Mouse (Mus musculus) forebrain, embryonic 12.5 days (tissue): ENCODE results near the gene Rhof. TPM values are rescaled to one million over a fixed set of nuclear protein-coding genes. Genes with fewer than 3 reads are reported as not detected.
A peak's percentile ranks its signal among the peaks of the same experiment; 100 is the strongest.

ENCODE experiments used
- ATAC-seq: fragments of 200-750 bp; cut with Nextera tagmentation; 2 replicates; pipeline ENCODE4 v1.8.0; 2017; ENCODE audit warnings: moderate TSS enrichment; ENCODE audit not compliant: low FRiP score
- H3K27ac ChIP-seq: fragments of 300-500 bp; sonication (generic); 2 replicates; pipeline ENCODE4 v1.5.1; 2016; ENCODE audit warnings: mild to moderate bottlenecking
- H3K27me3 ChIP-seq: fragments of 300-500 bp; sonication (generic); 2 replicates; pipeline ENCODE4 v1.6.1; 2016; ENCODE audit warnings: mild to moderate bottlenecking
- H3K36me3 ChIP-seq: fragments of 300-500 bp; sonication (generic); replicated peaks from 2 replicates; pipeline ENCODE4 v1.6.1; 2016; ENCODE audit warnings: mild to moderate bottlenecking
- H3K4me1 ChIP-seq: fragments of 300-500 bp; sonication (generic); 2 replicates; pipeline ENCODE4 v1.6.1; 2016
- H3K4me2 ChIP-seq: fragments of 300-500 bp; sonication (generic); 2 replicates; pipeline ENCODE4 v1.6.1; 2016; ENCODE audit warnings: mild to moderate bottlenecking, moderate library complexity
- H3K4me3 ChIP-seq: fragments of 300-500 bp; sonication (generic); replicated peaks from 2 replicates; pipeline ENCODE4 v1.5.1; 2016; ENCODE audit warnings: mild to moderate bottlenecking
- H3K9ac ChIP-seq: fragments of 300-500 bp; sonication (generic); 2 replicates; pipeline ENCODE4 v1.6.1; 2016; ENCODE audit warnings: mild to moderate bottlenecking
- H3K9me3 ChIP-seq: fragments of 300-500 bp; sonication (generic); 2 replicates; pipeline ENCODE4 v1.6.1; 2016
- WGBS: fragments of 180-500 bp; shearing (Covaris S2); methylation state at CpG from one replicate; pipeline ENCODE4 v1.1.7; 2016; 5-methylcytosine and 5-hydroxymethylcytosine counted together
- polyA plus RNA-seq: library from polyadenylated mRNA; unstranded; fragments of >200 nt; fragmentation: Nextera tagmentation; extraction: Ambion mirVana; gene quantifications from 2 replicates; pipeline ENCODE4 v1.2.1, GENCODE M21; 2016

The Rhof gene
- 1.9 and 2.8 TPM in 2 replicates for polyA plus RNA-seq

- peaks cover 64% of the 10 kb centered on the region for H3K4me1 ChIP-seq
These were observed at the start of gene Rhof for GRCm38 (mm10) chr5:123132308-123133071. Gene Rhof, minus strand, starts transcription at chr5:123132692.

DNA sequence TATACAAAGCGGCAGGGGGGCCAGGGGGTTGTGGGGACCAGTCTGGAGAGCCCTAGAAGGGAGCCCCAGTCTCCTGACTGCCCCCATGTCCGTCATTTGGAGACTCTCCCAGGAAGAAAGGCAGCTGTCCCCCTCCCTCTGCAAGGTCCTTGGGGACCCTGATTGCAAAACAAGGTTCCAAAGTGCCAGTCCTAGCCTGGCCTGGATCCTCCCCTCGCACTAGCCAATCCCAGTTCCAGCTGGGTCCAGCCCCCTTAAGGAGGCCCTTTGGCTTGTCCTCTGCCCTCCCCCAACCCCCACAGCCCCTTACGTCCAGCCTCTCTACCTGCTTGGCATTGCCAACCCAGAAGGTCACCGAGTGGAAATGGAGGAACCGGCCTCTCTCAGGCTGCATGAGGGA, 49.0 kb upstream of the Rhof start:
- Histone ChIP-seq H3K4me2 (no peak overlapping the region), H3K36me3 (no peaks in the 10 kb centered on the region), H3K27ac (no peak overlapping the region), H3K9me3 (no peaks in the 10 kb centered on the region), H3K4me1 (no peaks in the 10 kb centered on the region), H3K27me3 (no peaks in the 10 kb centered on the region), H3K4me3 (no peak overlapping the region), H3K9ac (no peak overlapping the region)
- WGBS, result 80% methylated on average over 6 of the region's 6 CpGs
- no peak for ATAC-seq

More at GRCm38 (mm10) chr5:123132308-123133071, at the start of gene Rhof:
- Histone ChIP-seq H3K9ac (peak within 1 kb of the TSS; percentile 47), H3K4me2 (peak within 1 kb of the TSS; percentile 100), H3K9me3 (no peaks in the 10 kb centered on the region), H3K27ac (peak within 1 kb of the TSS; percentile 100), H3K4me3 (peak within 1 kb of the TSS; percentile 31), H3K36me3 (peaks cover 45% of the 10 kb centered on the region), H3K27me3 (peaks cover 7% of the 10 kb centered on the region; the same call in 1 of the 2 replicates)
- WGBS, result 2% methylated on average over 44 of the region's 44 CpGs
- peak; percentile 36 for ATAC-seq

DNA sequence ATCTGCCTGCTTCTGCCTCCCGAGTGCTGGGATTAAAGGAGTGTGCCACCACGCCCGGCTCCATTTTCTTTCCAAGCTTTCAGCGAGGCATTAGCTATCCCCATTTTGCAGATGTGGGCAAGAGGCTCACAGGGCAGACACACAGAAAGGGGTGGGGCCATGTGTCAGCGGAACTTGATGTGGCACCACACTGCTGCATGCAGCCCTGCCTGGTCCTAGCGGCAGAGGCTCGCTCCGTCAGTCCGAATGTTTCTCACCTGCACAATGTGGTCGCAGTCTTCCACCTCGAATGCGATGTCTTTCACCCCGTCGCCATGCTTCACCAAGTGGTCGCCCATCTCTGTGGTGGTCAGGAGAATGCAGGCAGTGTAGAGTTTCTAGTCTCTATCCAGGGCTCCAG, 47.9 kb upstream of the Rhof start:
- ATAC-seq, result no peak

GRCm38 (mm10) chr5:123178792-123179191, 46.3 kb upstream of the Rhof start:
- H3K9me3 ChIP-seq, result no peaks in the 10 kb centered on the region
- no peak overlapping the region for H3K4me2 ChIP-seq
- ATAC-seq, result no peak
- no peak overlapping the region for H3K4me3 ChIP-seq
- no peak overlapping the region for H3K27ac ChIP-seq
- 92% methylated on average over 5 of the region's 5 CpGs for WGBS
- H3K36me3 ChIP-seq, result no peaks in the 10 kb centered on the region
- H3K9ac ChIP-seq, result no peak overlapping the region
- no peaks in the 10 kb centered on the region for H3K27me3 ChIP-seq
- no peaks in the 10 kb centered on the region for H3K4me1 ChIP-seq

More for the DNA sequence above, 47.9 kb upstream of the Rhof start:
- Histone ChIP-seq H3K27ac (no peak overlapping the region), H3K36me3 (no peaks in the 10 kb centered on the region), H3K9me3 (no peaks in the 10 kb centered on the region), H3K27me3 (no peaks in the 10 kb centered on the region), H3K4me2 (no peak overlapping the region), H3K4me1 (no peaks in the 10 kb centered on the region), H3K9ac (no peak overlapping the region), H3K4me3 (no peak overlapping the region)
- WGBS, result 93% methylated on average over 15 of the region's 15 CpGs

DNA sequence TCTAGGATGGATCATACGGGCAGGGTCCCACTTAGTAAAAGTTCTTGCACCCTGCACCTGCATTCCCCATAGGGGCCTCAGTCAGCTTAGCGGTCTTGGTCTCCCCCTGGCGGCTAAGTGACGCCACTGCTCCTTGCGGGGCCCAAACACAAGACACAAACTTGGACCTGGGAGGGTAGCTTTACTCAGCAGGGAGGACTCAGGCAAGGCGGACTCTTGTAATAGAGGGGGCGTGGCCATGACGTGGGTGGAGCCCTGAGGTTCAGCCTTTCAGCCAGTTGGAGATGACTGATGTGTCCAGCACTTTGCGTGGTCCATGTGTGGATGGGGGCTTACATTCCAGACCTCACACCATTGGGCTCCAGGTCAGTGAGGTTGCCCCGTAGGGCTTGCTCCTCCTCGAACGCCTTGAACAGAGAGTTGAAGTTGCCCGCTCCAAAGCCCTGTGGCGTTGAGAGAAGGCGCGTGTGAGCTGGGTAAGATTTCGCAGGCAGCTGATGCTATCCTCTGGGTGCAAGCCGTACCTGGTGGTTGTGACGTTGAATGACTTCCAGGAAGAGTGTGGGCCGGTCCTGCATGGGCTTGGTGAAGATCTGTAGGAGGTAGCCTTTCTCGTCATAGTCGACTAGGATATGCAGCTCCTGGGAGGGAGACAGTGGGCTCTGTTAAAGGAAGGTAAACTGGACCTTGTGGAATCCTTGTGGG, 39.3 kb upstream of the Rhof start:
- peak overlapping the region; percentile 42 for H3K9ac ChIP-seq
- WGBS, result 18% methylated on average over 22 of the region's 22 CpGs
- ATAC-seq, result peak; percentile 84
- H3K27ac ChIP-seq, result no peak overlapping the region
- peaks cover 4% of the 10 kb centered on the region; the same call in 1 of the 2 replicates for H3K27me3 ChIP-seq
- H3K36me3 ChIP-seq, result peaks cover 6% of the 10 kb centered on the region
- peaks cover 7% of the 10 kb centered on the region for H3K4me1 ChIP-seq
- no peaks in the 10 kb centered on the region for H3K9me3 ChIP-seq
- H3K4me2 ChIP-seq, result peak overlapping the region; percentile 45
- H3K4me3 ChIP-seq, result peak overlapping the region; percentile 18

DNA sequence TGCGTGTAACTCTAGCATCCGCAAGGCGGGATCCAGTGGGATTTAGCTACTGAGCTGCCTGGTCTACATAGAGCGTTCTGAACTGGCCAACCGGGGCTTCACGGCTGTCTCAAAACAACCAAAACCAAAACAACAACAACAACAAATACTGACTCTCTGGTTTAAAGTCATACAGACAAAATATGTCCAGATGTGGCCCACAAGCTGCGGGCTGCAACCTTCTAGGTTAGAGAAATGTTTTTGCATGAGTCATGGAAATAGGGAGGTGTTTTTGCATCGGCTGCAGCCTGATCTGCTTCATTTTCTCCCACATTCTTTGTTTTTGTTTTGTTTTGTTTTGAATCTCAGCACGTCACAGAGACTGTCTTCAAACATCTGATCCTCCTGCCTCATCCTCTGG, 37.9 kb upstream of the Rhof start:
- Histone ChIP-seq H3K36me3 (peaks cover 20% of the 10 kb centered on the region), H3K4me2 (no peak overlapping the region), H3K27ac (no peak overlapping the region), H3K4me1 (peaks cover 7% of the 10 kb centered on the region), H3K9me3 (no peaks in the 10 kb centered on the region), H3K9ac (no peak overlapping the region), H3K4me3 (no peak overlapping the region), H3K27me3 (peaks cover 4% of the 10 kb centered on the region; the same call in 1 of the 2 replicates)
- WGBS, result 82% methylated on average over 9 of the region's 9 CpGs
- no peak for ATAC-seq

GRCm38 (mm10) chr5:123169284-123169683, 36.8 kb upstream of the Rhof start, which contains the start of gene Psmd9:
Gene Psmd9, plus strand, starts transcription at chr5:123169413.
- peaks cover 4% of the 10 kb centered on the region; the same call in 1 of the 2 replicates for H3K27me3 ChIP-seq
- H3K4me3 ChIP-seq, result no peak within 1 kb of the TSS
- no peak within 1 kb of the TSS for H3K4me2 ChIP-seq
- WGBS, result 85% methylated on average over 5 of the region's 5 CpGs
- no peak within 1 kb of the TSS for H3K27ac ChIP-seq
- peaks cover 7% of the 10 kb centered on the region for H3K4me1 ChIP-seq
- no peaks in the 10 kb centered on the region for H3K9me3 ChIP-seq
- no peak within 1 kb of the TSS for H3K9ac ChIP-seq
- no peak for ATAC-seq
- peaks cover 25% of the 10 kb centered on the region for H3K36me3 ChIP-seq

DNA sequence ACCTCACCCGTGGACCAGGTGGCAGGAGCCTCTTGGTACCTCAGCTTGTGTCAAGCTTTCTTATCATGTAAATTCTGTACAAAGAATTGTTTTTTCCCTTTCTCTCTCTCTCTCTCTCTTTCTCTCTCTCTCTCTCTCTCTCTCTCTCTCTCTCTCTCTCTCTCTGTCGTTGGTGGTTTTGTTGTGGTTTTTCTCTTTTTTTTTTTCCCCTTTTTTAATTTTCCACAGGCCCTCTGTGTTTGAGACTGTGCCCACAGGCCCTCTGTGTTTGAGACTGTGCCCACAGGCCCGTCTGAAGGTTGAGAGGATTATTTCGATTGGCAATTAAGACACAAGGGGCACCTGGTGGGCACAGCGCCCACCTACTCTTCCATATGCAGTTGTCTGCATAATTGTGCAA, 35.1 kb upstream of the Rhof start:
- 67% methylated on average over 5 of the region's 5 CpGs for WGBS
- Histone ChIP-seq H3K36me3 (peaks cover 42% of the 10 kb centered on the region), H3K4me1 (peaks cover 7% of the 10 kb centered on the region), H3K9ac (no peak overlapping the region), H3K27ac (no peak overlapping the region), H3K4me3 (no peak overlapping the region), H3K27me3 (no peaks in the 10 kb centered on the region), H3K9me3 (no peaks in the 10 kb centered on the region), H3K4me2 (no peak overlapping the region)
- ATAC-seq, result no peak

DNA sequence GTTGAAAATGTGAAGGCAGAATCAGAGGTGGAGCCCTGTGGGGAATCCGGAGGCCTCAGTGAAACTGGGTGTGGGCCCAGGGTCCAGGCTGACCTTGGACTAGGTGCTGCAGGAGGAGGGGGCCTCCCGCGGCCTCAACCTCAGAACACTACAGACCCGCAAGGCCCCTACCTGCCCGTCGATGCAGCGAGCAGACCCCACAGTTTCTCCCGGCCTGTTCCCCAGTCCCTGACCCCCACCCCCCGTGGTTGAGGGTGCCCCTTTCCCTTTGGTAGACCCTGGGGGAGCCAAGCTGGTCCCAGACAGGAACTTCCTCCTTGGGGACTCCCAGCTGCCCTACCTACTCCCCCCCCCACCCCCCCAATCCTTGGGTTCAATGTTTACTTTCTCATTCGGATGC, 33.9 kb upstream of the Rhof start:
- no peak for ATAC-seq
- Histone ChIP-seq H3K4me3 (no peak overlapping the region), H3K4me2 (no peak overlapping the region), H3K9ac (no peak overlapping the region), H3K27ac (no peak overlapping the region), H3K27me3 (no peaks in the 10 kb centered on the region), H3K9me3 (no peaks in the 10 kb centered on the region), H3K4me1 (no peaks in the 10 kb centered on the region; the same call in 1 of the 2 replicates), H3K36me3 (peaks cover 53% of the 10 kb centered on the region)
- WGBS, result 92% methylated on average over 7 of the region's 10 CpGs

DNA sequence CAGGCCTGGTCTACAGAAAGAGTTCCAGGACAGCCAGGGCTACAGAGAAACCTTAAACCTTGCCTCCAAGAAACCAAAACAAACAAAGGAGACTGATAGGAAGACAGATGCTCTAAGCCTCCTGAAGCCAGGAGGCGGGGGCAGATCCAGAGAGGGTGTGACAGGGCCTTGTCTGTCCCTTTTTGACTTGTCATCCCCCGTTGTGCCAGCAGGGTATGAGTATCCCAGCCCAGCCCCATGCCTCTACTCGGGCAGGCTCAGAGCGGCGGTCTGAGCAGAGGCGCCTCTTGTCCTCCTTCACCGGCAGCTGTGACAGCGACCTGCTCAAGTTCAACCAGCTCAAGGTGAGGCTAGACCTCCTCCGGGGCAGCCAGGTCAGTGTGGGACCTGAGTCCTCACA, 30.4 kb upstream of the Rhof start:
- 88% methylated on average over 9 of the region's 9 CpGs for WGBS
- no peaks in the 10 kb centered on the region for H3K9me3 ChIP-seq
- H3K4me3 ChIP-seq, result no peak overlapping the region
- H3K27me3 ChIP-seq, result no peaks in the 10 kb centered on the region
- peaks cover 88% of the 10 kb centered on the region for H3K36me3 ChIP-seq
- ATAC-seq, result no peak
- H3K27ac ChIP-seq, result no peak overlapping the region
- no peaks in the 10 kb centered on the region for H3K4me1 ChIP-seq
- no peak overlapping the region for H3K9ac ChIP-seq
- H3K4me2 ChIP-seq, result no peak overlapping the region

DNA sequence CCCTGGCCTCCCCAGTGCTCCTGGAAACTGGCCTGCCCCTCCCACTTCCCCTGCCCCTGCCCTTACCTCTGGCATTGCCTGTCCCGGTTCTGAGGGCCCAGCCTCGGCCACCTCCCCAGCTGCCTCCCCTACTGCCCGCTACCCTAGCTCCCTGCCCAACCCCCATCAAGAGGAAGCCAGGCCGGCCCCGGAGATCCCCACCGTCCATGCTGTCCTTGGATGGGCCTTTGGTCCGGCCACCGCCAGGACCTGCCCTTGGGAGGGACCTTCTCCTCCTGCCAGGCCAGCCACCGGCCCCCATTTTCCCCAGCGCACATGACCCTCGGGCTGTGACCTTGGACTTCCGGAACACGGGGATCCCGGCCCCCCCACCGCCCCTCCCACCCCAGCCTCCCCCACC, 27.8 kb upstream of the Rhof start:
- H3K27ac ChIP-seq, result no peak overlapping the region
- 96% methylated on average over 14 of the region's 15 CpGs for WGBS

DNA sequence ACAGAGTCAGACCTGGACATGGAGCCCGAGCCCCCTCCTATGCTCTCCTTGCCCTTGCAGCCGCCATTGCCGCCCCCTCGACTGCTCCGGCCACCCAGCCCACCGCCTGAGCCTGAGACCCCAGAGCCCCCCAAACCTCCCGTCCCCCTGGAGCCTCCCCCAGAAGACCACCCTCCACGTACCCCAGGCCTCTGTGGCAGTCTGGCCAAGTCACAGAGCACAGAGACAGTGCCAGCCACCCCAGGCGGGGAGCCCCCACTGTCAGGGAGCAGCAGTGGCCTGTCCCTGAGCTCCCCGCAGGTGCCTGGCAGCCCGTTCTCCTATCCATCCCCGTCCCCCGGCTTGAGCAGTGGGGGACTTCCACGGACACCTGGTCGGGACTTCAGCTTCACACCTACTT, 27.4 kb upstream of the Rhof start:
- WGBS, result 96% methylated on average over 15 of the region's 15 CpGs
- Histone ChIP-seq H3K27me3 (no peaks in the 10 kb centered on the region), H3K36me3 (peaks cover 85% of the 10 kb centered on the region), H3K4me2 (no peak overlapping the region), H3K27ac (no peak overlapping the region), H3K4me3 (no peak overlapping the region), H3K9ac (no peak overlapping the region), H3K4me1 (no peaks in the 10 kb centered on the region), H3K9me3 (no peaks in the 10 kb centered on the region)
- ATAC-seq, result no peak

More for the DNA sequence above, 27.8 kb upstream of the Rhof start:
- Histone ChIP-seq H3K36me3 (peaks cover 83% of the 10 kb centered on the region), H3K4me3 (no peak overlapping the region), H3K9me3 (no peaks in the 10 kb centered on the region), H3K4me1 (no peaks in the 10 kb centered on the region), H3K27me3 (no peaks in the 10 kb centered on the region), H3K4me2 (no peak overlapping the region), H3K9ac (no peak overlapping the region)
- ATAC-seq, result no peak
